Mouse (Mus musculus): Measurements from ENCODE around the gene Casp7.

GRCm38 (mm10) chr19:56477253-56477652 lies 80.3 kb downstream of the Casp7 start:
- TF ChIP-seq CTCF (IDR thresholded peaks at IDR 0.05; ENCODE audit: control insufficient read depth, insufficient read depth, insufficient read length) (no peak), MAX (IDR thresholded peaks at IDR 0.05) (no peak), MYOD1 (IDR thresholded peaks at IDR 0.05; ENCODE audit: control insufficient read depth, insufficient read length, low read depth) (no peak)
